Mouse (Mus musculus) G1E-ER4 (cell line): Measurements from ENCODE around the gene Lcn11. TPM values are rescaled to one million over a fixed set of nuclear protein-coding genes. Genes with fewer than 3 reads are reported as not detected.
"Not testable (repeated sequence)": the region's sequence is repeated elsewhere in the genome, so short reads cannot be mapped to it uniquely, and the experiment has no call there.

Source experiments
- GATA1 ChIP-seq: IDR thresholded peaks from one replicate; pipeline ENCODE4 v1.8.0; 2012; ENCODE audit warnings: low read length, inconsistent platforms
- polyA plus RNA-seq: library from polyadenylated mRNA; stranded (reverse); fragments of >175 nt; gene quantifications from 2 replicates; pipeline ENCODE4 v1.2.3, GENCODE M21; 2012

Gene Lcn11
- polyA plus RNA-seq, 1 experiment: not detected

- no peak for TF ChIP-seq GATA1
These were observed 21.2 kb downstream of the Lcn11 start for GRCm38 (mm10) chr2:25798065-25798464.

GRCm38 (mm10) chr2:25811711-25812110 lies 34.9 kb downstream of the Lcn11 start:
- TF ChIP-seq GATA1: no peak

GRCm38 (mm10) chr2:25813364-25813763 lies 36.5 kb downstream of the Lcn11 start:
- no peak for TF ChIP-seq GATA1

GRCm38 (mm10) chr2:25815748-25816147 lies 38.9 kb downstream of the Lcn11 start, which contains the start of gene Glt6d1:
Glt6d1 (minus strand) TSS chr2:25815848.
- not testable (repeated sequence) for TF ChIP-seq GATA1

GRCm38 (mm10) chr2:25822806-25823205 lies 46.0 kb downstream of the Lcn11 start, which contains the start of gene Lcn9:
Lcn9 (plus strand) TSS chr2:25823153.
- TF ChIP-seq GATA1: no peak

GRCm38 (mm10) chr2:25824751-25825150 lies 47.9 kb downstream of the Lcn11 start:
- TF ChIP-seq GATA1: no peak

- TF ChIP-seq GATA1: no peak
These were observed 51.6 kb downstream of the Lcn11 start for GRCm38 (mm10) chr2:25828344-25828947.

Other genes with a start within 250 kb of the Lcn11 start
- gene Traf2, start 230.1 kb upstream of the Lcn11 start, polyA plus RNA-seq: 5.5 and 9.3 TPM in 2 replicates
- gene Edf1, start 219.2 kb upstream of the Lcn11 start, polyA plus RNA-seq: 682 and 940 TPM in 2 replicates
- 0.52 and 0.69 TPM in 2 replicates for gene Mamdc4, start 202.2 kb upstream of the Lcn11 start, polyA plus RNA-seq
- gene Phpt1, start 201.8 kb upstream of the Lcn11 start, polyA plus RNA-seq: 3.2 and 4.9 TPM in 2 replicates
- gene Ajm1, start 195.3 kb upstream of the Lcn11 start, polyA plus RNA-seq: 0.09 and 0.13 TPM in 2 replicates
- 86.8 and 89.3 TPM in 2 replicates for gene Rabl6, start 168.5 kb upstream of the Lcn11 start, polyA plus RNA-seq
- gene Ccdc183, start 159.3 kb upstream of the Lcn11 start, polyA plus RNA-seq: not detected in 2 replicates
- not detected in 2 replicates for gene Tmem141, start 155.0 kb upstream of the Lcn11 start, polyA plus RNA-seq
- not detected in 2 replicates for gene Fcna, start 149.0 kb upstream of the Lcn11 start, polyA plus RNA-seq
- not detected in 2 replicates for gene Lcn8, start 123.9 kb upstream of the Lcn11 start, polyA plus RNA-seq
- not detected in 2 replicates for gene Lcn5, start 119.1 kb upstream of the Lcn11 start, polyA plus RNA-seq
- gene Lcn6, start 100.2 kb upstream of the Lcn11 start, polyA plus RNA-seq: not detected in 2 replicates
- not detected in 2 replicates for gene Lcn10, start 94.3 kb upstream of the Lcn11 start, polyA plus RNA-seq
- gene Obp2a, start 77.0 kb upstream of the Lcn11 start, polyA plus RNA-seq: not detected in 2 replicates
- not detected in 2 replicates for gene Bmyc, start 70.3 kb upstream of the Lcn11 start, polyA plus RNA-seq
- gene Obp2b, start 40.0 kb upstream of the Lcn11 start, polyA plus RNA-seq: not detected in 2 replicates
- gene Lcn3, start 11.4 kb upstream of the Lcn11 start, polyA plus RNA-seq: not detected in 2 replicates
- not detected in 2 replicates for gene Gm13539, start 5.2 kb downstream of the Lcn11 start, polyA plus RNA-seq
- gene Glt6d1, start 38.8 kb downstream of the Lcn11 start, polyA plus RNA-seq: not detected in 2 replicates
- gene Lcn9, start 46.1 kb downstream of the Lcn11 start, polyA plus RNA-seq: not detected in 2 replicates
- gene Sohlh1, start 70.2 kb downstream of the Lcn11 start, polyA plus RNA-seq: not detected in 2 replicates
- not detected in 2 replicates for gene Kcnt1, start 86.7 kb downstream of the Lcn11 start, polyA plus RNA-seq
- 5.9 and 6.3 TPM in 2 replicates for gene Camsap1, start 206.3 kb downstream of the Lcn11 start, polyA plus RNA-seq
- 116 and 161 TPM in 2 replicates for gene Ubac1, start 244.7 kb downstream of the Lcn11 start, polyA plus RNA-seq